Mouse (Mus musculus): ENCODE data around the gene Patz1. TPM values are rescaled to one million over a fixed set of nuclear protein-coding genes. Genes with fewer than 3 reads are reported as not detected.

Patz1 gene
- polyA plus RNA-seq, 1 experiment from 2014 or later = 10.9 TPM

GRCm38 (mm10) chr11:3301075-3301474 lies 12.4 kb downstream of the Patz1 start:
- 84% methylated on average over 5 of the region's 5 CpGs for WGBS (ENCODE audit: missing documents)
- H3K36me3 ChIP-seq (ENCODE audit: inconsistent target) = peaks cover 49% of the 10 kb centered on the region; the same call in 1 of the 2 replicates
- no peak overlapping the region for H3K27ac ChIP-seq
- H3K4me3 ChIP-seq (ENCODE audit: inconsistent target) = no peak overlapping the region
- H3K79me2 ChIP-seq (ENCODE audit: inconsistent target) = no peaks in the 10 kb centered on the region; the same call in 1 of the 2 replicates

- Histone ChIP-seq H3K36me3 (ENCODE audit: inconsistent target) (peaks cover 52% of the 10 kb centered on the region; the same call in 1 of the 2 replicates), H3K27ac (no peak overlapping the region), H3K79me2 (ENCODE audit: inconsistent target) (no peaks in the 10 kb centered on the region; the same call in 1 of the 2 replicates), H3K4me3 (ENCODE audit: inconsistent target) (no peak overlapping the region)
- WGBS (ENCODE audit: missing documents) = 98% methylated on average over 4 of the region's 4 CpGs
Observed at GRCm38 (mm10) chr11:3302385-3302784, 13.7 kb downstream of the Patz1 start.

- H3K79me2 ChIP-seq (ENCODE audit: inconsistent target) = no peaks in the 10 kb centered on the region; the same call in 1 of the 2 replicates
- 74% methylated on average over 4 of the region's 4 CpGs for WGBS (ENCODE audit: missing documents)
- no peak overlapping the region for H3K4me3 ChIP-seq (ENCODE audit: inconsistent target)
- no peak overlapping the region for H3K27ac ChIP-seq
- H3K36me3 ChIP-seq (ENCODE audit: inconsistent target) = peaks cover 52% of the 10 kb centered on the region; the same call in 1 of the 2 replicates
Observed at GRCm38 (mm10) chr11:3302792-3303191, 14.1 kb downstream of the Patz1 start.

- Histone ChIP-seq H3K79me2 (ENCODE audit: inconsistent target) (no peaks in the 10 kb centered on the region; the same call in 1 of the 2 replicates), H3K4me3 (ENCODE audit: inconsistent target) (no peak overlapping the region), H3K36me3 (ENCODE audit: inconsistent target) (peaks cover 45% of the 10 kb centered on the region; the same call in 1 of the 2 replicates), H3K27ac (no peak overlapping the region)
- WGBS (ENCODE audit: missing documents) = 93% methylated on average over 4 of the region's 4 CpGs
Observed at GRCm38 (mm10) chr11:3305821-3306220, 17.1 kb downstream of the Patz1 start.

DNA sequence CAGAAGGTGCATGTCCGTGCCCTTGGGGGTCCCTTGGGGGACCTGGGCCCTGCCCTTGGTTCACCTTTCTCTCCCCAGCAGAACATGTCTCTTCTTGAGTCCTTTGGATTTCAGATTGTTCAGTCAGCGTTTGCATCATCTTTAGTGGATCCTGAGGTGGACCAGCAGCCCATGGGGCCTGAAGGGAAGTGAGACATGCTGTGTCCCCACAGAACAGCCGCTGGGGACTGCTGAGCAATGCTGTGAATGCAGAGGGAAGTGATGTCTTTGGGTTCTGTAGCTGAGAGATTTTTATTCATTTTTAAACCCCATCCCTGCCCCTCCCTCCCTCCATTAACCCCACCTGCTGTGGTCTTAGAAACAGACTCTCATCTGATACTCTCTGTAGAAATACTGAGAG lies 19.2 kb downstream of the Patz1 start:
- no peak overlapping the region for H3K27ac ChIP-seq
- 43% methylated on average over 3 of the region's 3 CpGs for WGBS (ENCODE audit: missing documents)
- no peak overlapping the region for H3K4me3 ChIP-seq (ENCODE audit: inconsistent target)
- no peaks in the 10 kb centered on the region for H3K79me2 ChIP-seq (ENCODE audit: inconsistent target)
- H3K36me3 ChIP-seq (ENCODE audit: inconsistent target) = peaks cover 28% of the 10 kb centered on the region; the same call in 1 of the 2 replicates

DNA sequence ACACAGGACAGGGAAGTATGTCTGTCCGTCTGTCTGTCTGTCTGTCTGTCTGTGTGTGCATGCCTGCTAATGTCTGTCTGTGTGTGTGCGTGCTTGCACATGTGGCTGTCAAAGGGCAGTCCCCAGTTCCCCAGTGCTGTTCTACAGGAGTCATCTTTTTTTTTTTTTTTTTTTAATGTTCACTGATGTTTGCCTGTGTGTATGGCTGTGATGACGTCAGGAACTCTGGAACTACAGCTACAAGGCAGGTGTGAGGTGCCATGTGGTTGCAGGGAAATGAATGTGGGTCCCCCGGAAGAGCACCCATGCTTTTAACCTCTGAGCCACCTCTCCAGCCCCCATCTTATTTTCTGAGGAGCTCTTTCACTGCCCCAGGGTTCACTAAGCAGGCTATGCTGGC lies 21.2 kb downstream of the Patz1 start:
- peaks cover 20% of the 10 kb centered on the region; the same call in 1 of the 2 replicates for H3K36me3 ChIP-seq (ENCODE audit: inconsistent target)
- WGBS (ENCODE audit: missing documents) = 89% methylated on average over 4 of the region's 4 CpGs
- H3K4me3 ChIP-seq (ENCODE audit: inconsistent target) = no peak overlapping the region
- no peaks in the 10 kb centered on the region for H3K79me2 ChIP-seq (ENCODE audit: inconsistent target)
- no peak overlapping the region for H3K27ac ChIP-seq

DNA sequence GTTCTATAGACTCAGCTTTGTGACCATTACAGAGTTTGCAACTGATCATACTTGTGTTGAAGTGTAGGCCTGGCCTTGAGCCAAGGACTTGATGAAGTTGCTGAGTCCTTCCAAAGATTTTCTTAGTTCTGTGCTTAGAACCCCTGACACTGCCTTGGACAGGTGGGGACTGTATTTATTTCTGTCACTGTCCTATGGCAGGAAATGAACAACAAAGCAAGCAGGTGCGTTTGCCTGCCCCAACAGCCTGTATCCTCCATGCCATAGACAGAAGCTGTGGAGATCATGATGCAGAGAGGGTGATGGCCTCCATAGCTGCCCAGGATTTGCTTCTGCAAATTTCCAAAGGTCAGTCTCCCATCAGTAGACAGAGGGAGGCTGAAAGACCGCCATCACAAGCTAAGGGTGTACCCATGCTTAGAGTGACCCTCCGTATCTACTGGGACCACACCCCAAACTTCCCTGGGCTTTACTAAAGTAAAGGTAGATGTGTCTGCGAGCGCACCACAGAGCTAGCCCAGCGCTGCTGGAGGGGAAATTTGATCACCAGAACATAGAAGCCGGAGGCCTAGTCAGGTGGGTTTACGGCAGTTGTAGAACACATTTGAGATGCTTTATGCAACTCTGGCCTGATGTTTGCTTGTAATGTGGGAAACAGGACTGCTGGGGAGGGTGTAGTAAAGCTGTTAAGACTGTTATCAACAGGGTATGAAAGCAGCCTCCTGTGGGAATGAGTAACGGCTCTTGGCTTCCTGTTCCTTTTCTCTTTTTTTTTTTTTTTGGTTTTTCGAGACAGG lies 22.3 kb downstream of the Patz1 start:
- Histone ChIP-seq H3K79me2 (ENCODE audit: inconsistent target) (no peaks in the 10 kb centered on the region), H3K27ac (no peak overlapping the region), H3K36me3 (ENCODE audit: inconsistent target) (peaks cover 14% of the 10 kb centered on the region; the same call in 1 of the 2 replicates), H3K4me3 (ENCODE audit: inconsistent target) (no peak overlapping the region)
- 52% methylated on average over 8 of the region's 10 CpGs for WGBS (ENCODE audit: missing documents)

DNA sequence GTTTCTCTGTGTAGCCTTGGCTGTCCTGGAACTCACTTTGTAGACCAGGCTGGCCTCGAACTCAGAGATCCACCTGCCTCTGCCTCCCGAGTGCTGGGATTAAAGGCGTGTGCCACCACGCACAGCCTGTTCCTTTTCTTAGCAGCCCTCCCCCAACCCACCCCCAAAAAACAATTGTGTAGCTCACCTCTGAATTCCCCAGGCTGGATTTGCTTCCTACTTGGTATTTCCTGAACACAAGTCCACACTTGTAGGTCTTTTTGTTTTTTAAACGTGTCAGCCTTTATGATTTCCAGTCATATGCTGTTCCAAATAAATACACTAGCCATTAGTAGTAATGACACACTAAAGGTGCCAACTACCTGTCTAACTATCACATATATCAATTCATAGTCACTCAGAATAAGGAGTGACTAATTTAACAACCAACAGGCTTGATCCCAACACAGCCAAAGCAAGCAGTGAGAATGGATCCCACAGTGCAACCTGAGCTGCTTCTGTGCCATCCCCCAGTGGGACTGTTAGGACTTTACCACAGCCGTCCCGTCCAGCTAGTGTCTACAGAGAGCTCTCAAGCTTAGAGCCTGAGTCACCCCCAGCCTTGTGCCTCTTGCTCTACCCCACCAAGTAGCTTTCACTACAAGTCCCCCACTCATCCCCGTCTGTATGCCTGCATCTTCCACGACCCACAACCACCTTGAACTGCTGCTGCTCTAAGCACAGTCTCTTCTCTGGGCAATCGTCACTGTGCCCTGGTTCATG lies 23.1 kb downstream of the Patz1 start:
- peaks cover 9% of the 10 kb centered on the region; the same call in 1 of the 2 replicates for H3K36me3 ChIP-seq (ENCODE audit: inconsistent target)
- WGBS (ENCODE audit: missing documents) = 63% methylated on average over 8 of the region's 10 CpGs
- H3K79me2 ChIP-seq (ENCODE audit: inconsistent target) = no peaks in the 10 kb centered on the region
- H3K27ac ChIP-seq = no peak overlapping the region
- no peak overlapping the region for H3K4me3 ChIP-seq (ENCODE audit: inconsistent target)

DNA sequence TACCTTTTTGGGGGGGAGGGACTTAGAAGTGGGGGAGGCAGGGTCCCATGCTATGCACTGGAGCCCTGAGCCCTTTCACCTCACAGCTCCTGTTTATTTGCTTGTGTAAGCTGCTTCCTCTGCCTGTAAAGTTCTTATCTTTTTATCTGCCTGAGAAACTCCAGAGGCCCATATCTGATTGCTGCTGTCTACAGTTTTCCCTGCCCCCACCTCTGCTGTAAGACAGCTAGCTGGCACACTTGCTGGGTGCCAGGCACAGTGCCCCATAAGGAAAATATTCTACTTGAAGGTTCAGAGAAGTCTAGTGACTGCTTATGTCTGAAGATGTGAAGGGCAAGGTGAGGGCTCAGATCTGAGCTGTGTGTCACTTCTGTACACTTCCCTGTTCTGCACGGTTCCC lies 24.6 kb downstream of the Patz1 start:
- H3K27ac ChIP-seq = no peak overlapping the region
- no peak overlapping the region for H3K4me3 ChIP-seq (ENCODE audit: inconsistent target)
- WGBS (ENCODE audit: missing documents) = 30% methylated on average over 1 of the region's 1 CpGs
- peaks cover 8% of the 10 kb centered on the region; the same call in 1 of the 2 replicates for H3K36me3 ChIP-seq (ENCODE audit: inconsistent target)
- no peaks in the 10 kb centered on the region for H3K79me2 ChIP-seq (ENCODE audit: inconsistent target)

- Histone ChIP-seq H3K79me2 (ENCODE audit: inconsistent target) (no peaks in the 10 kb centered on the region), H3K27ac (no peak overlapping the region), H3K36me3 (ENCODE audit: inconsistent target) (no peaks in the 10 kb centered on the region), H3K4me3 (ENCODE audit: inconsistent target) (no peak overlapping the region)
- 49% methylated on average over 2 of the region's 2 CpGs for WGBS (ENCODE audit: missing documents)
Observed at GRCm38 (mm10) chr11:3314148-3314547, 25.5 kb downstream of the Patz1 start.

GRCm38 (mm10) chr11:3318286-3318685 lies 29.6 kb downstream of the Patz1 start:
- H3K36me3 ChIP-seq (ENCODE audit: inconsistent target) = no peaks in the 10 kb centered on the region
- no peaks in the 10 kb centered on the region for H3K79me2 ChIP-seq (ENCODE audit: inconsistent target)
- no peak overlapping the region for H3K27ac ChIP-seq
- WGBS (ENCODE audit: missing documents) = 69% methylated on average over 3 of the region's 3 CpGs
- no peak overlapping the region for H3K4me3 ChIP-seq (ENCODE audit: inconsistent target)

- Histone ChIP-seq H3K27ac (no peak overlapping the region), H3K79me2 (ENCODE audit: inconsistent target) (no peaks in the 10 kb centered on the region), H3K4me3 (ENCODE audit: inconsistent target) (no peak overlapping the region), H3K36me3 (ENCODE audit: inconsistent target) (no peaks in the 10 kb centered on the region)
- WGBS (ENCODE audit: missing documents) = 77% methylated on average over 5 of the region's 5 CpGs
Observed at GRCm38 (mm10) chr11:3328271-3328670, 39.6 kb downstream of the Patz1 start.

DNA sequence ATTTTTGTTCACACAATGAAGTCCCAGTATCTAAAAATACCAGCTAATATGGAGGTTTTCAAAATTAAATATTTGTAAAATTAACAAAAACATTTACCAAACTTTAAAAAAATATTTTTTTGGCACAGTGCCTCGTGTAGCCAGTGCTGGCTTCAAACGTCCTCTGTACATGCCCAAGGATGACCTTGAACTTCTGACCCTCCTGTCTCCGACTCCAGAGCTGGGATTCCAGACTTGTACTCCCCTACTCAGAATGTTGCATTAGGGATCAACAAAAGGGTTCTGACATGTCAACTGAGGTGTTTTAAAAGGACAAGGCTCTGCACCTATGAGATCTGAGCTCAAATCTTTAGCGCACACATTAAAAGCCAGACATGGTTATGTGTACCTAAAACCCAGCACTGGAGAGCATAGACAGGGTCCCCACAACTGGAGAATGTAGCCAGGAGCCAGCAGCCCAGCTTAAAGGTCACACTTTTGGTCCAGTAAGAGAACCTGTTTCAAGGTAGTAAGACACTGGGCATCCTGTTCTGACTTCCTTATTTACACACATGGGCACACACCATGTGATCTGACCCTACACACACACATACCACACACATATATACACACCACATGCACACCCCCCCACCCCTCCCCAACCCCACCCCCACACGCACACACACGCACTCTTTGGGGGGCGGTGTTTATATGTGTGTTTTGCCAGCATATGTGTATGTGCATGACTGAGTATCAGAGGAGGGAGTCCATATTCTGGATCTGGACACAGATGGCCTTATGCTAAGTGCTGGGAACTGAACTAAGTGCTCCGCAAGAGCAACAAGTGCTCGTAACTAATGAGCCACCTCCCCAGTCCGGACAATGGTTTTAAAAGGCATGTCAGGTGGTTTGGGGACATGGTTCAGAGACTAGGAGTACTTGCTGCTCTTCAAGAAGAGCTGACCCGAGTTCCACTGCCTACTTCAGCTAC lies 40.4 kb downstream of the Patz1 start:
- no peaks in the 10 kb centered on the region for H3K79me2 ChIP-seq (ENCODE audit: inconsistent target)
- no peaks in the 10 kb centered on the region for H3K36me3 ChIP-seq (ENCODE audit: inconsistent target)
- H3K27ac ChIP-seq = no peak overlapping the region
- WGBS (ENCODE audit: missing documents) = 69% methylated on average over 11 of the region's 11 CpGs
- no peak overlapping the region for H3K4me3 ChIP-seq (ENCODE audit: inconsistent target)

DNA sequence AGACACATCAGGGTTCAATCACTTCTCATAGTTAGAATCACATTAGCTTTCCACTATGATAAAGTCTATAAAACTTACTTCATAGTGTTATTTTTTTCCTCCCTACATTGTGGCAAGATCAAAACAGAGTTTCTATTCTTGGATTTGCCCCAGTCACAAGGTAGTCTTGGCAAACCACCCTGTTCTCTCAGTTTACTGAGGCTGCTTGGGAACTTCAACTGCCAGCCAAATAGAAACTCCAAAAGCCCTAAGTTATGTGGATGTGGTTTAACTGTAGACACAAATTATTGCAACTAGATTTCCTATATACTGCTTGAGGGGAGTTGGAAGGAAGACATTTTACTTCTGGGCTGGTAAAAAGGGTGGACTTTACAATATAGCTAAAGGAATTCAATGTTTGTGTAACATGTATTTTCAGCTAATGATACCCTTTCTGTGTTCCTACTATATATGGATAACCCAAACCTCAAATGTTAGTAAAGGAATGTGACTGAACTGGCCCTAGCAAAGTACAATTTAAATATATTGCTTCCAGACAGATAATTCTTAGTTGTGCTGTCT lies 41.3 kb downstream of the Patz1 start, which contains the start of gene Pik3ip1:
Gene Pik3ip1, plus strand, starts transcription at position 511 of the 561 bp plus-strand sequence.
- Histone ChIP-seq H3K27ac (peak within 1 kb of the TSS; percentile 22; the same call in 1 of the 2 replicates), H3K36me3 (ENCODE audit: inconsistent target) (no peaks in the 10 kb centered on the region), H3K79me2 (ENCODE audit: inconsistent target) (no peaks in the 10 kb centered on the region), H3K4me3 (ENCODE audit: inconsistent target) (peak within 1 kb of the TSS; percentile 44)
